Mouse (Mus musculus): Measurements from ENCODE around the gene Tgfb1.

- no peak for TF ChIP-seq POLR2A (IDR thresholded peaks at IDR 0.05; ENCODE audit: low read depth, low read length)
- TF ChIP-seq CTCF (IDR thresholded peaks at IDR 0.05; ENCODE audit: extremely low read depth, insufficient read depth, insufficient read length, insufficient replicate concordance): no peak
Observed at GRCm38 (mm10) chr7:25702350-25702749, 15.5 kb downstream of the Tgfb1 start.

All from spleen, adult 2 months (tissue).